Mouse (Mus musculus) R1 (cell line): ENCODE results near the gene Tmem127.
A peak's percentile ranks its signal among the peaks of the same experiment; 100 is the strongest.
"Not testable (repeated sequence)": the region's sequence is repeated elsewhere in the genome, so short reads cannot be mapped to it uniquely, and the experiment has no call there.

Source experiments
- DNase-seq: peaks from one replicate; pipeline ENCODE4 v3.0.0-alpha.2; 2018; ENCODE audit warnings: low read depth, low spot score

Gene Tmem127

GRCm38 (mm10) chr2:127247592-127248333, at the start of gene Tmem127, which contains the start of gene Ciao1:
TSS of gene Tmem127 (plus strand) at chr2:127247908.
TSS of gene Ciao1 (minus strand) at chr2:127247816.
- peak; percentile 99 for DNase-seq

- DNase-seq, result peak; percentile 72
These were observed 42.8 kb upstream of the Tmem127 start for GRCm38 (mm10) chr2:127204932-127205331.

DNA sequence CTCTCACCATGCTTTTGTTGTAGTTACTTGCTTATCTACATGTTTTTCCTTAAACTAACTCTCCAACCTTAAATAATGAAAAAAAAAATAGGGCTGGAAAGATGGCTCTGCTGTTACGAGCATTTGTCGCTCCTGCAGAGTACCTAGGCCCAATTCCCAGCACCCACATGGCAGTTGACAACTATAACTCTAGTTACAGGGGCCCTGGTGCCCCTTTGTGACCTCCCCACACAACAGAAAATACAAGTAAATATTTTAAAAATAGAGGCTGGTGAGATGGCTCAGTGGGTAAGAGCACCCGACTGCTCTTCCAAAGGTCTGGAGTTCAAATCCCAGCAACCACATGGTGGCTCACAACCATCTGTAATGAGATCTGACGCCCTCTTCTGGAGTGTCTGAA, 41.8 kb upstream of the Tmem127 start:
- DNase-seq, result not testable (repeated sequence)

DNA sequence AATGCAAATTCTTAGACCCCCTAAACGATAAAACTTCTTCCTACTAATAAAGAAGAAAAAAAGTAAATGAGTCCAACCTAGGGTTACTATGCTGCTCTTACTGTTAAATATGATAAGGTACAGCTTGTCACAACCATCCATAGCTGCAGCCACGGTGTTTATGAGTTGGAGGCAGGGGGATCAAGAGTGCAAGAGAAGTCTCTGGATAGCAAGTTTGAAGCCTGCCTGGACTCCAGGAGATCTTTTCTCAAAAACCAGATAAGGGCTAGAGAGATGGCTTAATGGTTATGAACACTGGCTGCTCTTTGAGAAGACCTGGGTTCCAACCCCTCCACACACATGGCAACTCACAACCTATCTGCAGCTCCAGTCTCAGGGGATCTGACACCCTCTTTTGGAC, 40.8 kb upstream of the Tmem127 start:
- DNase-seq, result no peak

- DNase-seq, result peak; percentile 99
These were observed 39.9 kb upstream of the Tmem127 start, which contains the start of the genes 1810024B03Rik and Snrnp200 for GRCm38 (mm10) chr2:127207547-127208451. TSS of gene 1810024B03Rik (minus strand) at chr2:127208280. TSS of gene Snrnp200 (plus strand) at chr2:127208386.

- no peak for DNase-seq
These were observed 39.3 kb upstream of the Tmem127 start for GRCm38 (mm10) chr2:127208452-127208769.

DNA sequence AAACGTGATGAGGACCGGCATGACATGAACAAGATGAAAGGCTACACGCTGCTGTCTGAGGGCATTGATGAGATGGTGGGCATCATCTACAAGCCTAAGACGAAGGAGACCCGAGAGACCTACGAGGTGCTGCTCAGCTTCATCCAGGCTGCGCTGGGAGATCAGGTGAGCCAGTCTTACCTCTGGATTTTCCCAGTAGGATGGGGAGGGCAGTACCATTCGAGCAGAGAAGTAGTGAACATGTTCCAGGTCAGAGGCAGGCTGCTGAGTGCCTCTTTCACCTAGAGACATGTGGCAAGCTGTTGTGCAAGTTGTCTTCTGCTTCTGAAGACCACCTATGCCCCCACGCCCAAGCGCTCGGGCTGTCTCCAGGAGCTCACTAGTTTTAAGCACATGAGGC, 37.0 kb upstream of the Tmem127 start:
- DNase-seq, result no peak

DNA sequence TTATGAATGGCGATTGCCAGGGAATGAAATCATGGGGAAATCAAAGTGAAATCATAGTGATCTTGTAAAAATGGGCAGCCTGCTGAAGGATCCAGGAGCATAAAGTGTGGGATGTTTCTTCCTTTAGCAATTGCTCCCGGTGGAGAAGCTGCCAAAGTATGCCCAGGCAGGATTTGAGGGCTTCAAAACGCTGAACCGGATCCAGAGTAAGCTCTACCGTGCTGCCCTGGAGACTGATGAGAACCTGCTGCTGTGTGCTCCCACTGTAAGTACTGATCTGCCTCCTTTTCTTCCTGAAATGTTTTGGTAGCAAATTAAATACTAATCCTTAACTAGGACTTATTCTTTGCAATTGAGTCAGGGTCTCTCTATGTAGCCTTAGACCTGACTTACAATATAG, 30.0 kb upstream of the Tmem127 start:
- DNase-seq, result no peak

DNA sequence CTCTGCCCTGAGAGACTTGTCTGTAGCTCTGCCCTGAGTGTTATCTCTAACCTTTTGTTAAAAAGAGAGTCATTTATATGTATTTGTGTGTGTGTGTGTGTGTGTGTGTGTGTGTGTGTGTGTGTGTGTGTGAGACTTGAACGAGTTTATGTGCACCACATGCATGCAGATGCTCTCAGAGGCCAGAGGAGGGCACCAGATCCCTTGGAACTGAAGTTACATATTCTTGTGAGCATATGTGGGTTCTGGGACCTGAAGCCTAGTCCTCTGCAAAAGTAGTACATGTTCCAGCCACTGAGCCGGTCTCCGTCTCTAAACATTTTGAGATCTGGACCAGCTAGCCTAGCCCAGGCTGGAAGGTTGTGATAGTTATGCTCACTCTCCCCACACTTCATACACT, 22.4 kb upstream of the Tmem127 start:
- peak; percentile 64 for DNase-seq

DNA sequence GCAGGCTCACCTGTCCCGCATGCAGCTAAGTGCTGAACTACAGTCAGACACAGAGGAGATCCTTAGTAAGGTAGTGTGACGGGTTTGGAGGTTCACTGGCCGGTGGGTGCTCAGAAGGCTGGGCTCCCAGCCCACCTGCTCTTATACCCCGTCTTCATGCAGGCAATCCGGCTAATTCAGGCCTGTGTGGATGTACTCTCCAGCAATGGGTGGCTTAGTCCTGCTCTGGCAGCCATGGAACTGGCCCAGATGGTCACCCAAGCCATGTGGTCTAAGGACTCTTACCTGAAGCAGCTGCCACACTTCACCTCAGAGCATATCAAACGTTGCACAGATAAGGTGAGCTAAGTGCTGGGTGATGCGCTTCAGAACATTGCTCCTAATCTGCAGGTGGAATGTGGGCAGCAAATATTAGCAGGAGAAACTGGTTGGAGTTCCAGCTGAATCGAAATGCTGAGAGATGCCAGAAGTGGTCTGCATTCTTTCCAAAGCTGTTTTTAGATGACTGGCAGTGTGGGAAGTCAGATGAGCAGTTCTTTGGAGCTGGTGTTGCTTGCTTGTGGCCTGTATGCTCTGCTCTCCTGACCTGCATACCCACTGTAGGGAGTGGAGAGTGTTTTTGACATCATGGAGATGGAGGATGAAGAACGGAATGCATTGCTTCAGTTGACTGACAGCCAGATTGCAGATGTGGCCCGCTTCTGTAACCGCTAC, 9.7 kb upstream of the Tmem127 start:
- DNase-seq, result no peak

- DNase-seq, result no peak
These were observed 7.6 kb upstream of the Tmem127 start for GRCm38 (mm10) chr2:127240065-127240464.

DNA sequence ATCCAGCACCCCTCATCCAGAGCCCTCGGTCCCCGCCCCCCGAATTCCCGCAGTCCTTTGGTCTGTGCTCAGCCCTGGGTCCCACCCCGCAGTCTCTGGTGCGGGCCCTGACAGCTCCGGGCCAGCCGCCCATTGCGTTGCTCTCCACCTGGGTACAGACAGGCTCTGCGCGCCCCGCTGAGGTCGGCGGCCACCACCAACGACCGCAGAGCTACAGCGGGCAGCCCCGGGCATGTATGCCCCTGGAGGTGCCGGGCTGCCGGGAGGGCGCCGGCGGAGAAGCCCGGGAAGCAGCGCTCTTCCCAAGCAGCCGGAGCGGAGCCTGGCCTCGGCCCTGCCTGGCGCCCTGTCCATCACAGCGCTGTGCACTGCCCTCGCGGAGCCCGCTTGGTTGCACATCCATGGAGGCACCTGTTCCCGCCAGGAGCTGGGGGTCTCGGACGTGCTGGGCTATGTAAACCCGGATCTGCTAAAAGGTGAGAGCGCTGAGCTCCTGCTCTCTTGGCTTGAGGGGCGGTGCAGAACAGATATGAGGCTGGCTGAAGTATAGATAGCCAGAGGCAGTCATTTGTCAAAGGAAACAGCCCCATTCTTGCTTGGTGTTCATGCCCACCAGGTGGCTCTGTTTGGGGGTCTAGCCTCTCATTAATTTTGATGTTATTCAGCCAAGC, 761 bp downstream of the Tmem127 start:
- peak; percentile 72 for DNase-seq

DNA sequence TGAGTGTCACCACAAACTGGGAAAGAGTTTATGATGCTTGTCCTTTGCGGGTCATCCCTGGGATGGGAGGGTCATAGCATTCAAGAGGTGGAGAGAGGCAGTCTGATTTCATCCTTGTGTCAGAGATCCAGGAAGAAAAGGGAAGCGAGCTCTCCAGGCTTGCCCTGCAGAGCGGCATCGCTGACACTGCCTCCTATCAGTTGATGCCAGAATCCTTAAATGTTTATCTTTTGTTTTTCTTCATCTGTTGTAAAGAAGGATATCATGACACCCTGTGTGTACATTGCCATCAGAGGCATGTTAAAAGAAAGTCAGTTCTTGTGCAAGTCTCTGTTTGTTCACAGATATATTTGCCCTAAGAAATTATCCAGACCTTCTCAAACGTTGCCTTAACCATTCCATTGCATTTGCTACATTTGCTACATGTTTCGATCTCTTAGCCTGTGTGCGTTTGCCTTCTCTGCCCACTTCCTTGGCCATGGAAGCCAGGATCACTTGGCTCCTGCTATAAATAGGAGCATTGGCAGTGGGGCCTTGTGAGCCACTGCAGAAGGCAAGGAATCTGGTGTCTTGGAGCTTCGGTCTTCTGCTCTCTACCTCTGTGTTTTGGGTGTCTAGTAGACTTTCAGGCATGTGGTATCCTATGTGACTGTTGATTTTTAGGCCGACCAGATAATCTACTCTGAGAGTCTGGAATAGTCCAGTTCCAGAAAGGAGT, 2.7 kb downstream of the Tmem127 start:
- DNase-seq, result no peak

DNA sequence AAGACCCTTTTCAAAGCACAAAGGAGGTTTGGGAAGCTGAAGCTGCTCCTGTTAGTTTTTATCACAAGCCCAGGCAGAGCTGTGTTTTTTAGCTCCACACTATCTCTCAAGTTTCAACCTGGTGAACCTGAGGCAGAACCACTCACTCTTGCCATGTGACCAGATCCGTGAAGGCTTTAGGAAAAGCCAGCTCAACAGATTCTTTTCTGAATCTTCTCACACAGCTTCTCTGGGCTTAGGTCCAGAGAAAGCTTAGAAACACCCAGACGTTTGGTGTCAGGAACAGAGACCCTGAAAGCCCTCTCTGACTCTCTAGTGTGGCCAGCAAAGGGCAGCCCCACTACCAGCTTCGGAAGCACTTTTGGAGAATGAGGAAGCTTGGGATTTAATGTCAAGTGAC, 3.7 kb downstream of the Tmem127 start:
- no peak for DNase-seq

DNA sequence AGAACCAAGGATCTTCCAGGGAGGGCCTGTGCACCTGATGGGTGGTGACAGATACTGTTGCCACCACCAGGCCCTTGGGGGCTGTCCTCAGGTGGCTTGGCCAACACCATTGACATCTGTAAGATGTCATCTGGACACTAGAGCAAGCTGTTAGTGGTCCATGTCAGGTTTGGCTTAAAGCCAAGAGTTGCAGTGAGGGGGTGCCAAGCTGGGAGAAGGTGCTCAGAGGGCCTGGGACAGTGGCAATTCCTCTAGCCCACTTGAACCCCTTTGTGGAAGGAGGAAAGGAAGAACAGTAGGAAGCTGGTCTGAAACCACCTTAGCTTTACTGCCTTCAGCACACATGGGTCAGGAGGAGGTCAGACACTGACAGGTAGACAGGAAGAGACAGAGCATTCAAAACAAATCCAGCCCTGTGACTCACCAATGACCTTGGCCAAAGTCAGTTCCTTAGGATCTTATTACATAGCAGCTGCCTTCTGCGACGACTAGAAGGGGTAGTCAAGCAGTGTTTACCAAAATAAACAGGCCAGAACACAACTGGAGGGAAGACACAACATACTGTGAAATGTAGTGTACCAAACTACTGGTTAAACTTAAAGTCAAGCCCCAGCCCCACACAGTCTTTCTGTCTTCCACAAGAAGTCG, 4.3 kb downstream of the Tmem127 start:
- peak; percentile 68 for DNase-seq

GRCm38 (mm10) chr2:127252787-127253186, 5.1 kb downstream of the Tmem127 start:
- DNase-seq, result peak; percentile 10

GRCm38 (mm10) chr2:127254604-127255134, 7.0 kb downstream of the Tmem127 start:
- DNase-seq, result no peak

DNA sequence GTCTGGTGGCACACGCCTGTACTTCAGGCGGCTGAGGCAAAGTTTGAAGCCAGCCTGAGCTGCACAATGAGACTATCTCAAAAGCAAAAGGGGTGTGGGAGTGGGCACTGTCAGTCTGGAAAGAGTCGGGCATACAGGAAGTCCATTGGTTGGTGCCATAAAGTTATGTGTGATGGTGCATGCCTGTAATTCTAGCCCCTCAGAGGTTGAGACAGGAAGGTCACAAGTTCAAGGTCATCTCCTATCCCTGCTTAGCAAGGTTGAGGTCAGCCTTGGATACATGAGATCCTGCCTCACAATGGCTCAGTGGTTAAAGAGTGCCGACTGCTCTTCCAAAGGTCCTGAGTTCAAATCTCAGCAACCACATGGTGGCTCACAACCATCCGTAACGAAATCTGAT, 7.6 kb downstream of the Tmem127 start:
- peak; percentile 85 for DNase-seq

- no peak for DNase-seq
These were observed 11.6 kb downstream of the Tmem127 start for GRCm38 (mm10) chr2:127259340-127259739.

DNA sequence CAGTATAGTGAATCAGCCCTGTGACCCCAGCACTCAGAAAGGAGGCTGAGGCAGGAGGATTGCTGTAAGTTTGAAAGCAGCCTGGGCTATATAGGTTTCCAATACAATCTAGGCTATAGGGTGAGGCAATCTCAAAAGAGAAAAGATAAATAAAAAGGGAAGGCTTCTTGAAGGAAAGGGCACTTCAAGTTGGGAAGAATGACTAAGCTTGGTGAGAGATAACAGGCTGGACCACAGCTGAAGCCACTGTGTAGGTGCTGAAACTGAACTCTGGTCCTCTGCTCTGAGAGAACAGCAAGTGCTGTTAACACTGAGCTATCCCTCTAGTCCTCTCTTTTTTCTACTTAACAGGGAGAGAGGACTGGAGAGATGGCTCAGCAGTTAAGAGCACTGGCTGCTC, 14.8 kb downstream of the Tmem127 start:
- no peak for DNase-seq
